Mouse (Mus musculus): ENCODE measurements around the gene Vmn1r37.
"Not testable (repeated sequence)": the region's sequence is repeated elsewhere in the genome, so short reads cannot be mapped to it uniquely, and the experiment has no call there.

The Vmn1r37 gene

GRCm38 (mm10) chr6:66729082-66729481 is at the start of gene Vmn1r37:
TSS of gene Vmn1r37 (plus strand) at chr6:66729382.
- not testable (repeated sequence) for DNase-seq (ENCODE audit: low spot score)

GRCm38 (mm10) chr6:66685806-66686205 is 43.4 kb upstream of the Vmn1r37 start, which contains the start of gene Vmn1r35:
TSS of gene Vmn1r35 (minus strand) at chr6:66685906.
- DNase-seq (ENCODE audit: low spot score) = no peak

DNA sequence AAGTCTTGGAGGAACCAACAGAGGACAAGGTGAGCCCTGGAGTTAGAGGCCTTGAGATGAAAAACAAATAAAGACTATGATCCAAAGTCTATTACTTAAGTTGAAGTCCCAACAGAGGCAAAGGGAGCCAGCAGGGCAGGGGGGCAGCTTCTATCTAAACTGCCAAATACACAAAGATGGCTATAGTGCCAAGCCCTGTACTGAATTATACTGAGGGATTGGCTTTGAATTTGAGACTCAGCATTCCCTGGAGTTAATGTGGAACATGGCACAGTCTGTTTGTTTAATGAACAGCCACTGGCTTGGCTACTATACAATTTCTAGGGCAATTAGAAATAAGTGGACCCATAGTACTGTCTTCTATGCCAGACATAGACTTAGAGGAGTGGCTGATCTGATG is 20.3 kb upstream of the Vmn1r37 start:
- no peak for DNase-seq (ENCODE audit: low spot score)

DNA sequence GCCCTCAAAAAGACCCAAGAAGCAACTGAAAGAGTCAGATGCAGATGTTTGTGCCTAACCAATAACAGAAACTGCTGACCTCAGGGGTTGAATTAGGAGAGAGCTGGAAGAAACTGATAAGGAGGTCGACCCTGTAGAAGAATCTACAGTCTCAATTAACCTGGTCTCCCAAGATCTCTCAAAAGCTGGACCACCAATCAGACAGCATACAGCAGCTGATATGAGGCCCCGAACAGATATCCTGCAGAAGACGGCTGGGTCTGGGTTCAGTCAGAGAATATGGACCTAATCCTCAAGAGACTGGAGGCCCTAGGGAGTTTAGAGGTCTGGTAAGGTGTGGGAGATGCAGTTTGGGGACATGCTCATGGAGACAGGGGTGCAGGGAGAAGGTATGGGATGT is 15.3 kb upstream of the Vmn1r37 start:
- no peak for DNase-seq (ENCODE audit: low spot score)

GRCm38 (mm10) chr6:66719068-66719467 is 10.1 kb upstream of the Vmn1r37 start, which contains the start of gene Vmn1r36:
TSS of gene Vmn1r36 (minus strand) at chr6:66719168.
- DNase-seq (ENCODE audit: low spot score) = not testable (repeated sequence)

DNA sequence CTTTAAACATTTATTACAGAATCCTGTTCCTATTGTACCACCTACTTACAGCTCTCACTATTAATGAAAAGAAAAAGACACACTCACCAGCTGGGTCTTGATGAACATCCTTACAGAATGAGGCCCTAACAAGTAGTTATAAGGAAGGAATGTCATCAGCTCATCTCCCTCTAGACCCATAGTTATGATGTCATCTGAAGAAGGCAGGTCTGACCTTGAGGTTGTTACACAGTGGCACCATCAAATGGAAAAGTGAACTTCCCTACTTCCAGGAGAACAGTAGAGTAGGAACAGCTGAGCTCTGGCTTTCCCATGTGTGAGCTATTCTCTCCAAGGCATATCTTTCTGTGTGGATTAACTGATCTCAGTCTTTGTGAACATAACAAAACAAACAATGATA is 53.3 kb downstream of the Vmn1r37 start, which contains the start of gene Vmn1r38:
Vmn1r38 (minus strand) TSS at position 101 of the 400 bp plus-strand sequence.
- DNase-seq (ENCODE audit: low spot score) = not testable (repeated sequence)
